Mouse (Mus musculus): ENCODE data around the gene Slc13a5.

The Slc13a5 gene

DNA sequence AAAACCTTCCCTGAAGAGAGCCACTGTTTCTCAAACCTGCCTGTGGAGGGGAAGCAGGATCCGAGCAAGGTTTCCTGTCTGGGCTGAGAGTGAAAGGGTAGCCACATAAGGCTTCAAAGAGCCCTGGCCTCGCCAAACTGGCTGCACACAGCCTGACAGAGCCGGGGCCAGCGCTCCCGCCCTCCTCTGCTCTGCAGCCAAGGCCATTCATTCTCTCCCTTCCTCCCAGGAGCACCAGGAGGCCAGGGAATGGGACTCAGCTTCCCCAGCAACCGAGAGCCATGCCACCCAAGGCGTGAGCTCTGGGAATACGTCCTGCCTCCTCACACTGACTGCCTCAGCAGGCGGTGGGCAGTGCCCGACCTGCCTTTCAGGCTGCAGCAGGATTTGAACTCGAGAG is 1.5 kb downstream of the Slc13a5 start:
- DNase-seq (ENCODE audit: low read depth), result no peak

DNA sequence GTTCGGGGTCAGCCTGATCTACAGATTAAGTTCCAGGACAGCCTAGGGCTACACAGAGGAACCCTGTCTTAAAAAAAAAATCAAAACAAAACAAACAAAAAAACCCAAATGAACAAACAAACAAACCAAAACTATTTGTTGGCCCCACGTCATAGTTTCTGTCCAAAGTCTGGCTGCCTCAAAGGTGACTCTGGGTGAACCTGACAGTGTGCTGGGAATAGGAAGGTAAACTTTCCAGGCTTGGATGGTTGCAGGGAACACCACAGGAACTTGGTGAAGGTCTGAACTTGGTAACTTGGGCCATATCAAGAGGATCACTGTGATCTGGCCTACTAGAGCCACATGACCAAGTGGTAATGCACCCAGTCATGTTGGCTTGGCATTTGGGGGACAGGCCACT is 10.6 kb downstream of the Slc13a5 start:
- no peak for DNase-seq (ENCODE audit: low read depth)

DNA sequence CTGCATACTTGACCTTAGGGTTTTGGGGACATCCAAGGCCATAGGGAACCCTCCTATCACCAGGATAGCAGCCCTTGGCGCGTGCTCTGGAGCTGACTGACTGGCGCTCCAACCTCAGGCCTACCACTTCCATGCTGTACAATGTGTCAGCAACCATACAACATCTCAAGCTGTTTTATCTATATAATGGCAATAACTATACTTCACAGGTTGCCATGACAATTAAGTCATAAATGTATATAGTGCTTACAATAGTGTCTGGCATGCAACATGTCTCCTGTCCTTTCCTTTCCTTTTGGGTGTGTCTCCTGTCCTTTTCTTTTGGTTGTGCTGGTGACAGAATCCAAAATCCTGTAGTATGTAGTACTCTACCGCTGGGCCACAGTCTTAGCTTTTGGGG is 11.4 kb downstream of the Slc13a5 start:
- no peak for DNase-seq (ENCODE audit: low read depth)

DNA sequence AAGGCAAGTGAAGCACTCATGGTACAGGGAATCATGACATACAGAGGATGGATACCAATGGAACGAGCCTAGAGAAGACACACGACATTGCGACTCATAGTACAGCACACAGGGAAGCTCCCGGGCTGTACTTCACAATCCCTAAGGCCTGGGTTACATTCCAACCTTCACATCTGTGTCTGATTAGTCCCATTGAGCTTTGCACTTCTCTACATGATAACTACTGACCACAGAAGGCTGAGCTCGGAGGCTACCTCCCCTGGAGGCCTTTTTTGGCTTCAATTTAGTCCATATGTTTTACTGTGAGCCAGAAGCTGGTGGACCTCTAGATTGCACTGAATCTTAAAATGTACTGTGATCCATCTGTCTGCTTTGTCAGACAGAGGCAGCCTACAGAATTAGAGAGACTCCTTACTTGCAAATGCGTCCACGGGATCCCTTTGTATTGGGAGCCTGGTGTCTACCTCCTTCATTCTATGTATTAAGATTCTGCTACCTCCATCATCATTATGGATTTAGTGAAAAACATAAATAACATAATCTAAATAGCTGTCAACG is 21.7 kb downstream of the Slc13a5 start:
- no peak for DNase-seq (ENCODE audit: low read depth)

DNA sequence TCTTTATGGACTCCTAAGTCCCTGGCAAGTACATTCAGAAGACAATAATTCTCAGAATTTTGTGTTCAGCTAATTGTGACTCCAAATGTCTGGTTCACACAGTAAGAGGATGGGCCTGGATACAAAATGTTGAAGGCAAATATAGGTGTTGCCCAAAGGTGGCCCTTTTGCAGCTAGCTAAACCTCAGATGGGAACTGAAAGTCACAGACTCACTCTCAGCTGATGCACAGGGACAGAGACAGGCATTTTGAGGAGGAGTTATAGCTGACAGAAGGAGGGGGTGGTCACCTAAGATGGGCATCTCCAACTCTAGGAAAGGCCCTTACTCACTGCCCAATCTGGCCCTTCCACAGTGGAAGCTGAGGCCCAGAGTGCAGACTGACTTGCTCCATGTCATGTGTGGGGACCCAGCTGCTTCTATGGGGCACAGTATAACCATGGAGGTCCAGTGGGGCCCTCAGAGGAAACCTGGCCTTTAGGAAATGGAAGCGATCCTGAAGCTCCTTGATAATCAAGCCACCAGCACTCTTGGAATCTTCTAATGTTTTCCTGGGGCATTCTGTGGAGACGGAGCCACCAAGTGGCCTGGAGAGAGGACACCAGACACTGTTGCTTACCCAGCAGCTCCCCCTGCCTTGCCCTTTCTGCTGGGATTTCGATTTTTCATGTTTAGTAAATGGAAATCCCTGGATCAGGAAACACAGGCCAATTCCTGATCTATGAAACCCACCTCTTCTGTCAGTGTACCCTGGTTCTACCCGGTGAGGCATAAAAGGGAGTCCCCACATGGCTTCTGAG is 26.8 kb downstream of the Slc13a5 start:
- DNase-seq (ENCODE audit: low read depth), result no peak

DNA sequence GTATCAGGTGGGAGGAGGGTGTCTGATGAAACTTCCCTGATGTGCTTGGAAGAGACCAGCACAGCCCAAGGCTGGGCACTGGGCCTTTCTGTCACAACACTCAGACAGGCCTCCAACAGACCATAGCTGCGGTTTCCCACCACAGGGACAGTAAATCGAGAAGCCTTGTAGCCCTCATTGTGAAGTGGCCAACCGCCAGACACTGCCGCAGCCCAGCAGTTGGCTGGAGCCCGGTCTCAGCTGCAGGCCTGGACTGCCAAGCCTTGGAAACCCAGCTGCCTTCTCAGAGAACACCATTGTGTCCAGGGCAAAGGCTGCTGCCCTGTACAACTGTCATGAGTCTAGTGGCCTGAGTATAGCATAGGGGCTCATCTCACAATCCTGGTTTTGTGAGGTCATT is 33.0 kb downstream of the Slc13a5 start:
- no peak for DNase-seq (ENCODE audit: low read depth)

DNA sequence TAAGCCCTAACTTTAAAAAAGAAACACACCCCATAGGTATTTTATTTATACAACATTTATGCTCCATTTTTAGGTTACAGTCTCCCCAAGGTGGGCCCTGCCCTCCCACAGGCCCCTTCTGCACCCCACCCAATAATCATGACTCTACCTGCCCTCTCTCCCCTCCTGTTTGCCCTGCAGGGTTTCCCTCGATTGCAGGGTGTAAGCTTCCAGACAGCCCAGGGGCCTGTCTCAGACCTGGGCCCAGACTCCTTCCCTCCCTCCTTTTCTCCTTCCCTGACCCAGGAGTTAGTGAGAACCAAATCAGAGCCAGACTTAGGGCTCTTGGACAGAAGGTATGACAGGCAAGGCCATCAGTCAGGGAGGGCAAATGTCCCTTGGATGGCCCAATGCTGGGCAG is 34.0 kb downstream of the Slc13a5 start:
- DNase-seq (ENCODE audit: low read depth), result no peak

DNA sequence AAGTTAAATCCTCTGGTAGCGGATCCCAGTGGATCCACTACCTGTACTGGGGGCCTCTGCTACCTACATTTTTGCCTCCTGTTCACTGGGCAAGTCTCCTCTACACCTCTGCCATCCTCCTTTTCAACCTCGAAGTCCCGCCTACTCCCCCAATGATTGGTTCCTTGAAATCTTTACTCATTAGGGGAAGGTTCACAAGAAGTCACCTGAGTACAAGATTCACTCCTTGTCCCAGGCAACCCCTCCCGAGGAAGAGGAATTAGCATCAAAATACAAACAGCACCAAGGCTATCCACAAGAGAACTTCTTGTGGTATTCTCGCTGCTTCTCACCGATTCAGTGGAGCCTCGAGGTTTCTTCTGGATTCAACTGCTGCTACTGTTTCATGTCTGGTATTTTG is 35.0 kb downstream of the Slc13a5 start:
- no peak for DNase-seq (ENCODE audit: low read depth)

DNA sequence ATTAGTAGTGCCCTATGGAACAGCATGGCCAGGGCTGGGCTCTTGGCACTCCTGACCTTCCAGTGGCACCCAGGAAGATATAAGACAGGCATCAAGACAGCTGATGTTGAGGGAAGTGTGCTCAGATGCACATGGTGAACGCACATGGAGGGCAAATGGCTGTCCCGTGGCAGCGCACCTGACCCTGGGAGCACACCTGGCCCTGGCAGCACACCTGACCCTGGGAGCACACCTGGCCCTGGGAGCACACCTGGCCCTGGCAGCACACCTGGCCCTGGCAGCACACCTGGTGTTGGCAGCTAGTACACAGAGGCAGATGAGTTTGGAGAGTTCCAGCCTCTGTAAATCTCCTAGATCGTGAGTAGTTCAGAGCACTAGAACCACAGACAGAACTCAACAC is 38.5 kb downstream of the Slc13a5 start:
- DNase-seq (ENCODE audit: low read depth), result no peak

DNA sequence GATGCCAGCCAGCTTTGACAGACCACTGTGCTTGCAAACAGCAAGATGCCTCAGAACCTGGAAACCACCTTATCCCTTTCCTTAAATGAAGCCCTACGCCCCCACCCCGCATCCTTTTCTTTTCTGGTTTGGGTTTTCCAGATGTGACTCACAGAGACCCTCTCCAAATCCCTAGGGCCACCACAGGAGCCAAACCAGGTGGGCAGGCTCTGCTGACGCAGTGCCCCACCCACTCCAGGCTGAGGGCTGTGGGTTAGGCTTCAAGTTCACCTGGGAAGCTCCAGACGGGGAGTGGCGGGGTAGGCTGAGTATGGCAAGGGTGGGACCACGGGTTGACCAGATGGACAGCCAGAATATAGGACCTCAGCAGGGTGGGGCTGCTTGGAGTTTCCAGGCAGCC is 40.1 kb downstream of the Slc13a5 start:
- no peak for DNase-seq (ENCODE audit: low read depth)

DNA sequence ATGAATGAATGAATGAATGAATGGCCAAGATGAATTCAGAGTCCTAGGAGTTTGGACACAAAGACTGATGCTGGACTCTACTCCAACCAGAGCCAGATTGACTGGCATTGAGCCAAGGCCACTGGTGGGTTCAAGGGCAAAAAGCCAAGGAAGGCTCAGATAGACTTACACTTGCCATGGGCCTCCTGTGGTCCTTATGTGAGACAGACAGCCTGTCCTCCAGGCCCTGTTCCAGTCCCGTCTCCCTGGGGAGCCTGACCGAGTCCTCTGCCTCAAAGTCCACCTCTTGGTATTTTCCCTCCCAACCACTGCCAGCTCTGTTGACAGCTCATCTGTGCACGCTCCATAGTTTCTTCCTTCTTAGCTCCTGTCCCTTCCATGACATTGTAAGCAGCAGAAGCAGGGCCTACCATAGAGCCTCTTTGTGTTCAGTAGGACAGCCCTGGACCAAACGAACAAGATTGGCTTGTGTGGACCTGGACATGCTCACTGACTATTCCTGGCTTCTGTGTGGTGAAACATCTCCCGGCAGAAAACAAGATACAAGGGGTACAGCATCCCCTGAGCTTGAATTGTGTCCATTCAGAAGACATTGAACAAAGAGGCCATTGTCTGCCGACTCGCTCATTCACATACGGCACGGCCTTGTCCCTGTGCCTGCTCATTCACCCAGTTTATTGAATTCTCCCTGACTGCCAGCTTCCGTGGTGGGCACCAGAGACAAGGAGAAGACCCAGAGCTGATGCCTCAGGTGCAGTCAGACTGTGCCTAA is 40.8 kb downstream of the Slc13a5 start:
- DNase-seq (ENCODE audit: low read depth), result no peak

DNA sequence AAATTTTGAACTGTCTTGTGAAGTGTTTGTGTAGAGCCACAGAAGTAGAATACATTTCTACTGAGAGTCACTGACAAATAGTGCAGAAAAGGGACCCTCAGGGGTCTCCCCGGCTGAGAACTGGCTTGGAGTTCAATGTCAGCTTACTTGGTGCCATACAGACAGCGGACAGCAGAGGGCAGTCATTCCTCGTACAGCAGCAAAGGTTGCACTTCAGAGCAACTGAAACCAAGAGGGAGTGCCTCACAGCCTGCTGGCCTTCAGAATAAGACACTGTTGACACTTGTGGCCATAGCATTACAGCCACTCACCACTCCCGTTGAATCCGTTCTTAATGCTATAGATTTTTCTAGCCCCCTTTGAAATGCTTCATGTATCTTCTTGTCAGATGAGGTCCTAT is 42.2 kb downstream of the Slc13a5 start:
- peak; percentile 84 for DNase-seq (ENCODE audit: low read depth)

DNA sequence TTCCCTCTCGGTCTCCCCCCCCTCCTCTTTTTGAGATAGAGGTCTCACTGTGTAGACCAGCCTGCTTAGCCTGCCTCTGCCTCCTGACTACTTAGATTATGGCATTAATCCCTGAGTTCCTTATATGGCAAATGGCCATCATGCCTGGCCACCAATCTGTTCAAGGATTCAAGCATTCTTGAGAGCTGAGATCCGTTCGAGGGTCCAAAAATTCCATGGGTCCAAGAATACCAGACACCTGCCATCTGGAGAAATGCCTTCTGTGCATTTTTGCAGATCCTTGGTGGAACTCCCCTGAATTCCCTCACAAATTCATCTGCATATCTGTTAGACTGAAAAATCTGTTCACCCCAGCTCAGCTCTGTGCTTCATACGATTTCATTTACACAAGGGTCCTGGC is 43.6 kb downstream of the Slc13a5 start:
- no peak for DNase-seq (ENCODE audit: low read depth)

DNA sequence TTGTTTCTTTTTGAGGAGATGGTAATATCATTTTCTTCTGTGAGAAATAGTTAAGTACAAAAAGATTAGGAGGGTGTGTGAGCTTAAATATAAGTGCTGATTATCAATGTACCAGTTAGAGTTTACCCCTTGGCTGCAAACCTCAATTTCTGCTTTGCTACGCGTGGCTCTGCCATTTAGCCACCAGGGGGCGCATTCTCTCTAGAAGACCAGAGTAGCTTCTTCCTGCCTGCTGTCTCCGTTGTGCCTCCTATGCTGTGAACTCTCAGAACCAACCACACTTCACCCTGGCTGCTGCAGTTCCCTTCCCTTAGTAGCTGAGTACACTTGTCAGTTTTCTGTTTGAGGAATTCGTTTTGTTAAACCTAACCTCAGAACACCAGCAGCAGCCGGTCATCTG is 45.7 kb downstream of the Slc13a5 start:
- peak; percentile 89 for DNase-seq (ENCODE audit: low read depth)

DNA sequence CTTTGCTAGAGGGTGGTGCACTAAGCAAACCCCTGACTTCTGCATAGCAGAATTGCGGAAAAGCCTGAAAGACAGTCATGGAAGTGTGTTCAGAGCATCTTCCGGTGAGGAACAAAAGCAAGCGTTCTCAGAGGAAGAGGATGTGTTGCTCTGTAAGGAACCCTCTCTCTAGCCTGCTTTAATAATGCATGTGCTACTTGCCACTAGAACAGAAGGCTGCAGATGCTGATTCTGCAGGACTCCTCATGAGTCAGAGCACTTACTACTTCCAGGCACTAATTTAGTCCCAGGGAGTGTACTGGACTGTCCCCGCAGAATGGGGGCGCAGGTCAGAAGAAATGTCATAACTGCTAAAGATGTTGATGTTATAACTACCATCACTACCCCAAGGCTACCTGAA is 49.9 kb downstream of the Slc13a5 start:
- DNase-seq (ENCODE audit: low read depth), result no peak

DNA sequence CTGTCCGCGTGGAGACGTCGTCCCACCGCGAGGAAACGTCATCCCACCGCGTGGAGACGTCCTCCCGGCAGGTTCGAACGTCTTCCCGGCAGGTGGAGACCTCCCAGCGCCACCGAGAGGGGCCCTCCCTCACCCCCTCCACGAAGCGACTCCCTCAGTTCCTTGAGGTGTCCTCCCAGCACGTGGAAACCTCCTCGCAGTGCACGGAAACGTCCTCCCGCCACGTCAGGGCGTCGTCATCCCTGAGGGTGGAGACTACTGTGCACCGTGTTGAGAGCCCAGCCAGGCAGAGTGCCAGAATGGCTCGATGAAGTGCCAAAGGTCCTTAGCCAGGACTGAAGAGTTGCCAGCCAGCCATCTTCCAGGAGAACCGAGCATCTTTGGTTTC is 51.6 kb downstream of the Slc13a5 start, which contains the start of gene Med31:
TSS of gene Med31 (minus strand) at position 183 of the 388 bp plus-strand sequence.
- DNase-seq (ENCODE audit: low read depth), result peak; percentile 87

DNA sequence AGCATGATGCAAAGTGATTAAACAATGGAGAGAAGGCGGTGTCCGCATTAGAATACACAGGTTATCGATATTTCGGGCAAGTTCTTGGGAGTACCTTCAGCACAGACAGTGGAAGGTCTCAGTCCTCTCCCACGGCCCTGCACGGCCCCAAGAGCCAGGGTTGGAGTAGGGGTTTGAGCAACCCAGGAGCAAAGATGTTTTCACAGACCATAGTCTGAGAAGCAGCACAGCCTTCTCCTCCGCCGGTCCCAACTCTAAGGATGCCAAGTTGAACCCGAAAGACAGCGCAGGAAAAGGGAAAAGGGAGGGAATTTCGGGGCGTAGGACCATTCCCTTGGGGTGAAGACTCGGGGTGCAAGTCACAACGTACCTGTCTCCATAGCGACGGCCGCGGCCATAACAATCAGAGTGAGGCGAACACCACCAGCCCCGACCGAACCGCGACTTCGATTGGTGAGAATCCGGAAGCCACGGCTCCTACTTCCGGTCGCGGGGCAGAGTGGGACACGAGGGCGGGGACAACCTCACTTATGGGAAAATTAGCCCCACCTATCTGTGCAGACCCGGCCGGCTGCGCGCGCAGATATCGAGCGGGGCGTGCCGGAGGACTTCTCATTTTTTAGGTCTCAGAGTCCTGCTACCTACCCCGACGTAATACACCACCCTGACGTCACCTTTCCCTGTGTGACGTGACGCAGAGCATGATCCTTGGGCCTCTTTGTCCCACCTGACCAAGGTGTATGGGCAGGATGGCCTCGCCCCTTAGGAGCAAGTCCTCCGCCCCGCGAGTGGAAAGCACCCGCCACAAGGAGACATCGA is 52.2 kb downstream of the Slc13a5 start:
- peak; percentile 98 for DNase-seq (ENCODE audit: low read depth)

DNA sequence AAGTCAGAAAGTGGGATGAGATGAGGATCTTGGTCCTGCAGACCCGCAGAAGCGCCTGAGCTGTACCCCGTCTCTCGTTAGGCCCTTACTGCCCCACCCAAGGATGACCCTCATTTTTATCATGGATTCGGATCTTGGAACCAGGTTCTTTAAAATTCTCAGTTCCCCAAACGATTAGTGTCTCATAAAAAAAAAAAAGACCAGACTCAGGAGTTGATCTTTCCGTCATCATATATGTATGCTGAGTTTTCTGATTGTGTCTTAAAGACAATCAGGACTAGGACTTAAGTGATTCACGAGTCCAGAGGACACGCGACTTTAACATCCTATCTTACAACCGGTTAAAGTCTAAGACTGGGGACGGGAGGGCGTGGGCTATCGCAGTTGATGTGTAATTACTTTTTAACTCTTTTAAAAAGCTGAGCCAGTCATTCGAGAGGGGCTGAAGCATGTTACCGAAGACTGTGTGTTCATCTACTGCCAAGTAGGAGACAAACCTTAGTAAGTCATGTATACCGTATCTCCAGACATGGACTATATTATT is 59.1 kb downstream of the Slc13a5 start:
- peak; percentile 17 for DNase-seq (ENCODE audit: low read depth)

DNA sequence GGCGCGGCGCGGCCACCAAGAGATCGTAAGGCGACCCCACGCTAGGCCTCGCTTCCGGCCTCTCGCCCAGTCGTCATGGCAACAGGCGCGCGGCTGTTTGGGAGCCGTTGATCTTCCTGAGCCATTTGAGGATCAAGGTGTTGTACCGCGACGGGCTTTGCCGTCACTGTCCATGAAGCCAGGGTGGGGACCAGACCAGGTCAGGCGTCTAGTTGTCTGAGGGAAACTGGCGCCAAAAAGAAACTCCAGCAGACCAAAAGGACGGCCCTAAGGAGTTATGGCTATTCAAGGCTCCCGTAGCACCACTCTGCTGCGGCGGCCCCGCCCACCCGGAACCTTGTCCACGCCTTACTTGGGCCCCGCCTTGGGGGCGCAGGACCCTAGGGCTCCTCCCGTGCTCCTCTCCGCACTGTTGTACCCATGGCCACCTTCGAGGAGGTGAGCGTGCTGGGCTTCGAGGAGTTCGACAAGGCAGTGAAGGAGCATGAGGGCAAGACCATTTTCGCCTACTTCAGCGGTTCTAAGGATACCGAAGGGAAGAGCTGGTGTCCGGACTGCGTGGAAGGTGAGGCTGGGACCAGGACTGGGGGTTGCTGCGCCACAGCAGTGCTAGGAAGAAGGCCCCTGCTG is 59.7 kb downstream of the Slc13a5 start, which contains the start of the genes 4933427D14Rik and Txndc17:
TSS of gene 4933427D14Rik (minus strand) at position 256 of the 630 bp plus-strand sequence.
TSS of gene Txndc17 (plus strand) at position 344 of the 630 bp plus-strand sequence.
- DNase-seq (ENCODE audit: low read depth), result peak; percentile 84

DNA sequence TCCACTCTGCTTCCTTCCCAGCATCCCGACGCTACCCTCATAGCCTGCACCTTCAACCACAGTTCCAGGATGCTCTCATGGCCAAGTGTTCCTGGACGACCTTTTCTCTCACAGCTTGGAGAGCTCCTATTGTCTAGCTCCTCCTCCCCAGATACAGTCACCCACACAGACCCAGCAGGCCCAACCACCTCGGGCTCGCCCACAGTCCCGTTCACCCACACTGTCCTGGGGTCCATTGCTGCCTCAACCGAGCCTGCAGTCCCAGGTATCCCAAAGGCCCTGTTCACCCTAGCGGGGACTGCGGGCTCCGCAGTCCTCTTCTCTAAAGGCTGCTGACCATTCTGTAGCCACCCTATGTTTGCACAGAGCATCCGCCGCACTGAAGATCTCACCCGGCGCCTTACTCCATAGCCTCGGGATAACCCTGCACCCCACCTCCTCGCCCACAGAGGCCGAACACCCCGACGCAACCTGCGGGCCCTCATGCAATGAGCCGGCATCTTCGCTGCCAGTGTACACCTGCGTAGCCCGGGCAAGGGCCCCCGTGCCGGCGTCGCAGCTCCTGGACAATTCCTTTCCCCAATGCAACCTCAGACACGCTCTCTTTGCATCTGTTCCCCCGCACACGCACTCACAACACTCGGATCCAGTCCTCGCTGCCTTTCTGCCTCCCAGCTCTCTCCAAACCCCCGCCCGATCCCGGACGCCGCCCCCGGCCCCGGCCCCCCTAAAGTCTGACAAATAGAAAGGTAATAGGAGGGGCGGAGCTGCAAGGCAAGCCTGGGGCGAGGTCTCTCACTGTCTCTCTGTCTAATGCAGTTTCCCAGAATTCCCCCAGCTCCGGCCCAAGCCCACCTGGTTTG is 60.5 kb downstream of the Slc13a5 start, which contains the start of gene Gm43951:
TSS of gene Gm43951 (minus strand) at position 500 of the 863 bp plus-strand sequence.
- DNase-seq (ENCODE audit: low read depth), result peak; percentile 19
